20 mouse cellular contexts compared by ENCODE assay signal in genomic region chr3:147335286-147335685, GRCm38 (mm10).
"Had no signal": no experiment of that assay in that cellular context is flagged by ENCODE, and none has a peak within 500 bp of the region (broad histone marks: within the 10 kb centered on the region; RNA-seq: fewer than 3 reads in every experiment).

No protein-coding gene starts in this region.

- H3K27me3 ChIP-seq: limb, embryonic 13.5 days; liver, embryonic 13.5 days; megakaryocyte, embryonic 14.5 days; midbrain, embryonic 12.5 days; midbrain, embryonic 15.5 days; neural tube, embryonic 13.5 days; stomach, embryonic 15.5 days had no signal

- H3K9me3 ChIP-seq: limb, embryonic 13.5 days; liver, embryonic 13.5 days; midbrain, embryonic 12.5 days; midbrain, embryonic 15.5 days; neural tube, embryonic 13.5 days; stomach, embryonic 15.5 days had no signal

- H3K27ac ChIP-seq: kidney, postnatal 0 days; limb, embryonic 13.5 days; liver, embryonic 13.5 days; midbrain, embryonic 12.5 days; midbrain, embryonic 15.5 days; neural tube, embryonic 13.5 days; stomach, embryonic 15.5 days had no signal

- ATAC-seq: intestine, postnatal 0 days; lung, postnatal 0 days; midbrain, embryonic 15.5 days had no signal

- H3K9ac ChIP-seq: limb, embryonic 13.5 days; liver, embryonic 13.5 days; midbrain, embryonic 12.5 days; midbrain, embryonic 15.5 days; neural tube, embryonic 13.5 days; stomach, embryonic 15.5 days had no signal

- DNase-seq: kidney, adult 2 months; kidney, postnatal 36 days; left cerebral cortex, postnatal 4 days; liver, embryonic 13.5 days; lung, adult 2 months; retina, postnatal 1 day; right cerebral cortex, postnatal 25 days; spleen, adult 18-20 months; thymus, adult 18-20 months; thymus, postnatal 36 days had no signal

- H3K4me1 ChIP-seq: liver, embryonic 13.5 days; megakaryocyte, embryonic 14.5 days; midbrain, embryonic 12.5 days; midbrain, embryonic 15.5 days; neural tube, embryonic 13.5 days; stomach, embryonic 15.5 days had no signal

- H3K4me3 ChIP-seq: limb, embryonic 13.5 days; liver, embryonic 13.5 days; megakaryocyte, embryonic 14.5 days; midbrain, embryonic 12.5 days; midbrain, embryonic 15.5 days; myocyte; neural tube, embryonic 13.5 days; stomach, embryonic 15.5 days had no signal

- H3K36me3 ChIP-seq: limb, embryonic 13.5 days; liver, embryonic 13.5 days; midbrain, embryonic 12.5 days; midbrain, embryonic 15.5 days; neural tube, embryonic 13.5 days; stomach, embryonic 15.5 days had no signal

- H3K4me2 ChIP-seq: limb, embryonic 13.5 days; liver, embryonic 13.5 days; midbrain, embryonic 12.5 days; midbrain, embryonic 15.5 days; neural tube, embryonic 13.5 days; stomach, embryonic 15.5 days had no signal
